Mouse (Mus musculus): ENCODE data around the gene Slc22a15. TPM values are rescaled to one million over a fixed set of nuclear protein-coding genes. Genes with fewer than 3 reads are reported as not detected.

Slc22a15 gene
- polyA plus RNA-seq, 1 experiment from 2014 or later: 4.3 TPM

DNA sequence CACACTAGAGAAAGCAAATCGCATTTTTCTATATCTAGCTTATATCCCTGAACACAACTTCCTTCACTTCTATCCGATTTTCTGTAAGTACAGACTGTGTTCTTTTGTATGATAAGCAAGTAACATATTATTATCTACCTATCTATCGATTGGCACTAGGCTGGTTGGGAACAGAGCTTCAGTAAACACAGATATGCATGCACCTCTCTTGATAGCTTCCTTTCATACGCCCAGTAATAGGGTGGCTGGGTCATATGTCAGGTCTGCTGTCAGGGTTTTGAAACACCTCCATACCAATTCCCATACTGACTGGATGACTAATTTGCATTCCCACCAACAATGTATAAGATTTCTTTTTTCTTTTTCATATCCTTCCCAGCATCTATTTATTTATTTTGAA, 16.2 kb upstream of the Slc22a15 start:
- Histone ChIP-seq H3K36me3 (no peaks in the 10 kb centered on the region), H3K27me3 (no peaks in the 10 kb centered on the region), H3K4me2 (no peak overlapping the region), H3K9ac (replicated peaks) (no peak overlapping the region), H3K4me3 (replicated peaks) (no peak overlapping the region), H3K4me1 (replicated peaks) (no peaks in the 10 kb centered on the region), H3K9me3 (0 out of 2 replicates have a peak, but pooled peaks cover 2% of the 10 kb centered on the region), H3K27ac (no peak overlapping the region)
- ATAC-seq (ENCODE audit: insufficient number of reproducible peaks, insufficient read depth, low FRiP score, low TSS enrichment, low read depth): no peak
- WGBS: 82% methylated on average over 4 of the region's 4 CpGs

DNA sequence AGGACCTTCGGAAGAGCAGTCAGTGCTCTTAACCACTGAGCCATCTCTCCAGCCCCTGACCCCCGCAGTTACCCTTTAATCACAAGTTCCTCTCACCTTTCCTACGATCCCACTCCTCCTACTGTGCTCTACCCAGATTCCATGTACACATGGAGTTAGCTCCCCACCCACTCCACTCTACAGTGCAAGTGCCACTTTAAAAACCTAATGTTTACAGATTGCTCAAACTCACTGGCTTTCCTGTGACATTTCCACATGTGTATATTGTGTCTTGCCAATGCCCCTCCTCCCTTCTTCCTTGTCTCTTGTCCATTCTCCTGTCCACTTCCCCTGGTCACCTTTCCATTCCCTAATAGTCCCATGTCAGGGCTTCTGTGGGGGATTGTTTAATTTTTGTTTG, 15.6 kb upstream of the Slc22a15 start:
- H3K27me3 ChIP-seq: no peaks in the 10 kb centered on the region
- 84% methylated on average over 3 of the region's 3 CpGs for WGBS
- no peak overlapping the region for H3K9ac ChIP-seq (replicated peaks)
- H3K4me2 ChIP-seq: no peak overlapping the region
- no peak overlapping the region for H3K4me3 ChIP-seq (replicated peaks)
- ATAC-seq (ENCODE audit: insufficient number of reproducible peaks, insufficient read depth, low FRiP score, low TSS enrichment, low read depth): no peak
- H3K4me1 ChIP-seq (replicated peaks): no peaks in the 10 kb centered on the region
- no peaks in the 10 kb centered on the region for H3K36me3 ChIP-seq
- H3K27ac ChIP-seq: no peak overlapping the region
- H3K9me3 ChIP-seq: 0 out of 2 replicates have a peak, but pooled peaks cover 2% of the 10 kb centered on the region

DNA sequence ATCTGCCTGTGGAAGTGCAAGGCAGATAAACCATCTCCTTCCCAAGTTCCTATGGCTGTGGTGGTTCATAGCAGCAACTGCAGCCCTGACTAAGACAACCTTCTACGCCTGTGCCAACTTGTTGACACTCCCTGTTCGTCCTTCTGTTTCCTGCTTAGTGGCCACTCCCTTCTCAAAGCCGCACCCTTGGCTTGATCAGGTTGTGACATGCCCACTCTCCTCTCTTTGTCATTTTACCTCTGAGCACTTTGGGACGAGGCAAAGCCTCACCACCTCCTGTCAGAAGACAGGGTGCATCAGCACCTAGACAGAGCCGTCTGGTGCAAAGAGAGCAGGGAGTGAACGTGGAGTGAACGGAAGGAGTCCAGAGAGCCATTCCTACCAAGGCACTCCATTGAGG, 14.9 kb upstream of the Slc22a15 start:
- H3K27ac ChIP-seq: no peak overlapping the region
- no peak overlapping the region for H3K4me2 ChIP-seq
- H3K9me3 ChIP-seq: 0 out of 2 replicates have a peak, but pooled peaks cover 2% of the 10 kb centered on the region
- no peak overlapping the region for H3K9ac ChIP-seq (replicated peaks)
- ATAC-seq (ENCODE audit: insufficient number of reproducible peaks, insufficient read depth, low FRiP score, low TSS enrichment, low read depth): no peak
- H3K4me3 ChIP-seq (replicated peaks): no peak overlapping the region
- 60% methylated on average over 7 of the region's 7 CpGs for WGBS
- H3K36me3 ChIP-seq: no peaks in the 10 kb centered on the region
- no peaks in the 10 kb centered on the region for H3K27me3 ChIP-seq
- H3K4me1 ChIP-seq (replicated peaks): no peaks in the 10 kb centered on the region

DNA sequence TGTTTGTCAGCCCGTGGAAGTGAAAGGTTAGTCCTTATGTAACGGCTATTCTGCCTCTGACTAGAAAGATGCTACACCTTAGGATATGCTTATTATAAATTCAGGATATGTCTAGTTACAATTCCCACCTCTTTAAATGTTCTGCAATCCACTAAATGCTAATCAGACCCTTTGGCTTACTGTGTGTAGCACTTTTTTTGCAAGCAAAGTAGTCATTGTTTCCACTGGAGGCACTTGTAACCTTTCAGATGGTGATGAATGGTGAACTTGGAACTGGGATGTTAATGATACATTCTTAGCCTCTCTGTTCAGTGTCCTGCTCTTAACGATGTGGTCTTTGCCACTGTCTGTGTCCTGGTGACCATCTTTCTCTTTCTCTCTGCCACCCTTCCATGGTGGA, 12.1 kb upstream of the Slc22a15 start:
- no peaks in the 10 kb centered on the region for H3K9me3 ChIP-seq
- H3K27ac ChIP-seq: no peak overlapping the region
- no peak overlapping the region for H3K9ac ChIP-seq (replicated peaks)
- H3K36me3 ChIP-seq: no peaks in the 10 kb centered on the region
- ATAC-seq (ENCODE audit: insufficient number of reproducible peaks, insufficient read depth, low FRiP score, low TSS enrichment, low read depth): no peak
- no peak overlapping the region for H3K4me2 ChIP-seq
- H3K4me1 ChIP-seq (replicated peaks): 0 out of 2 replicates have a peak, but pooled peaks cover 5% of the 10 kb centered on the region
- no peak overlapping the region for H3K4me3 ChIP-seq (replicated peaks)
- WGBS: 84% methylated on average over 3 of the region's 3 CpGs
- H3K27me3 ChIP-seq: no peaks in the 10 kb centered on the region

DNA sequence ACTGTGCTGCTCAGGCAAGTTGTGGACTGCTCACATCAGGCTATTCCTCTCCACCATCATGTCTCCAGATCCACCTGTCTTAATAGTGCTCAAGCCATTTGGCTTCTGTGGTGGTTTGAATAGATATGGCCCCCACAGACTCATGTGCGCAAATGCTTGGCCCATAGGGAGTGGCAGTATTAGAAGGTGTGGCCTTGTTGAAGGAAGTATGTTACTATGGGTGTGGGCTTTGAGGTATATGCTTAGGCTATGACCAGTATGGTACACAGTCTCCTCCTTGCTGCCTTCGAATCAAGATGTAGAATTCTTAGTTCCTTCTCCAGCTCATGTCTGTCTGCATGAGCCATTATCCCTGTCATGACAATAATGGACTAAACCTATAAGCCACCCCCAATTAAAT, 9.6 kb upstream of the Slc22a15 start:
- 90% methylated on average over 2 of the region's 2 CpGs for WGBS
- no peak for ATAC-seq (ENCODE audit: insufficient number of reproducible peaks, insufficient read depth, low FRiP score, low TSS enrichment, low read depth)
- Histone ChIP-seq H3K9ac (replicated peaks) (no peak overlapping the region), H3K36me3 (no peaks in the 10 kb centered on the region), H3K4me2 (no peak overlapping the region), H3K4me1 (replicated peaks) (peaks cover 15% of the 10 kb centered on the region), H3K27ac (no peak overlapping the region), H3K4me3 (replicated peaks) (no peak overlapping the region), H3K27me3 (no peaks in the 10 kb centered on the region), H3K9me3 (no peaks in the 10 kb centered on the region)

DNA sequence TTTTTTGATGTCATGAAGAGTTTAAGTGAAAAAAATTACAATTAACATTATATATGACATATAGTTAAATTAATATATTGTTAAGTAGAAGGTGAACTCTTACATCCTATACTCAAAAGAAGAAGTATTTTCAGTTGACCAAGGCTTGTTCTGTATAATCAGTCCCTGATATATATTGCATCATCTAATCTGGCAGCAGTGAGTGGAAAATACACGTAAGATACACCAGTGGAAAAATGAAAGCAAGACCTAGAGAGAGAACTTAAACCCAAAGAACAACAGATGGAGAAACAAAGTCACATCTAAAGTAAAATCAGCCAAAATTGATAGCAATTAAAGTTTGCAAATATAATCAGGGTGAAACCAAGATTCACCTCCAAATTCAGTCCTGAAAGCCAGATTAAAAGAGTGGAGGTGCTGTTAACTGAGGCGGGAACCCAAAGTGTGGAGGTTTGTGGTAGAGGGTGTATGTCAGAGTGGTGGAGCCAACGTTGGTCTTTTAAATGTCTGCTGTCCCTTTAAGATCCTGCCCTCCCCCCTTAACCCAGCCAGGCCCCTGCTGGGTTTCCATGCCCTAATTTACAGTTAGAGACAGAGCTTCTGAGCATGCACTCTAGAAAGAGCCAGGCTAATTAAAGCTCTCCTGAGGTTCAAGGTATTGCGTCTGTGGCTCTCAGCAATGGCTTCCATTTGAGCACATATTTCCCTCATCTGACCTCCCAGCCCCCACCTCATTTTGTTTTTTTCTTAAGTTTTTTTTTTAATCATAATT, 5.0 kb upstream of the Slc22a15 start:
- H3K9me3 ChIP-seq: no peaks in the 10 kb centered on the region
- no peaks in the 10 kb centered on the region for H3K36me3 ChIP-seq
- no peak overlapping the region for H3K4me2 ChIP-seq
- no peak overlapping the region for H3K27ac ChIP-seq
- no peak overlapping the region for H3K4me3 ChIP-seq (replicated peaks)
- 32% methylated on average over 4 of the region's 4 CpGs for WGBS
- H3K9ac ChIP-seq (replicated peaks): no peak overlapping the region
- no peaks in the 10 kb centered on the region for H3K27me3 ChIP-seq
- H3K4me1 ChIP-seq (replicated peaks): peaks cover 31% of the 10 kb centered on the region
- 0 out of 2 replicates have a peak, but pooled peaks have one; percentile 37 for ATAC-seq (ENCODE audit: insufficient number of reproducible peaks, insufficient read depth, low FRiP score, low TSS enrichment, low read depth)

DNA sequence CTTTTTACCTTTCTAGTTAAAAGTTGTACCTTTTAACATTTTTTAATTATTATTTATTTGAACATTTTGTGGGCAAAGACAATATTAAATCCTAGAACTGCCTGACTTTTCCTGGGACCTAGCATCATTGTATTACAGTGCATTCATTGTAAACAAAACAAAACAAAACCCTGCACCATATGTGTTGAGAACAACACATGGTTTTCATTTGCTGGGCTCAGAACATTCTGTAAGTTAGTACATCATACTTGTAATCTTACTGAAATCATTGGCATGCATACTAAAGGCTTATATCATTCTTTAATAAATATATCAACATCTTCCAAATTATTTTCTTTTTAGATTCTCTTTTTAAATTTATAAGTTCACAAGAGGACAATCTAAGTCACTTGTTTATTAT, 2.4 kb upstream of the Slc22a15 start:
- Histone ChIP-seq H3K4me3 (replicated peaks) (no peak overlapping the region), H3K27ac (no peak overlapping the region), H3K36me3 (no peaks in the 10 kb centered on the region), H3K9ac (replicated peaks) (no peak overlapping the region), H3K9me3 (no peaks in the 10 kb centered on the region), H3K4me1 (replicated peaks) (peaks cover 42% of the 10 kb centered on the region), H3K4me2 (no peak overlapping the region), H3K27me3 (no peaks in the 10 kb centered on the region)
- ATAC-seq (ENCODE audit: insufficient number of reproducible peaks, insufficient read depth, low FRiP score, low TSS enrichment, low read depth): no peak

DNA sequence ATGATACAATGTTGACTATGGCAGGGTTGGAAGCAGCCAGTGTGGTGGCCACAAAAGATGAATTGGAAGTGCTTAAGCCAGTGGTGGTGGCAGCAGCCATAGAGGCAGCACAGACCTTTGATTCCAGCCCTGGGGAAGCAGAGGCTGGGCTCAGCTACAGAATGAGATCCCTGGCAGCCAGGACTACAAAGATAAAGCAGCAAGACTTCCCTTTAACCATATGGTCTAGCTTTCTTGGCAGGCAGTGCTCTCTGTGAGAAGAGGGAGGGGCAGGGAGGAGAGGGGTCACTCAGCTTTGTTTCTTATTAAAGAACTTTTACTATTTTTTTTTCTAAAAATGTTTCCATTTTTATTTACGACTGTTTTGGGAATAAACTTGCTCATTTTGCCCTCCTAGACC, 1.4 kb upstream of the Slc22a15 start:
- Histone ChIP-seq H3K36me3 (peaks cover 5% of the 10 kb centered on the region; the same call in 1 of the 2 replicates), H3K9ac (replicated peaks) (no peak overlapping the region), H3K27me3 (no peaks in the 10 kb centered on the region), H3K4me3 (replicated peaks) (no peak overlapping the region), H3K9me3 (no peaks in the 10 kb centered on the region), H3K4me2 (no peak overlapping the region), H3K4me1 (replicated peaks) (peaks cover 42% of the 10 kb centered on the region), H3K27ac (peak overlapping the region; percentile 69)
- no peak for ATAC-seq (ENCODE audit: insufficient number of reproducible peaks, insufficient read depth, low FRiP score, low TSS enrichment, low read depth)
- 61% methylated on average over 1 of the region's 1 CpGs for WGBS

DNA sequence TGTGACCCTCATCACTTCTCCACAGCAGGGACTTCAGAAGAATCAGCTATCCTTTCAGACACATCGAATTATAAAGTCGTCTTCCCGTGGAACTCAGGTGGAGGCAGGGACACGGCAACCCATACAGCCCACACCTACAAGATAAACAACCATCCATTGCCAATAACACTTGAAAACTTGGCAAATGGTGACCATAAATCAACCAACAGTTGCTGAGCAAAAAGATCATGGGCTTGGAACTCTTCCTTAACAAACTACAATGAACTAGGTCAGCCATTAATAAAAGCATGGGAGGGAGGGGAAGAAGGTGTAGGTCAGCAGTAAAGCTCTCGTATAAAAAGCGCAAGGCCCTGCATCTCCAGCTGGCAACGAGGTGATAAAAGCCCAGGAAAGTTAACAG, 1.9 kb downstream of the Slc22a15 start:
- Histone ChIP-seq H3K27me3 (no peaks in the 10 kb centered on the region), H3K9ac (replicated peaks) (no peak overlapping the region), H3K9me3 (no peaks in the 10 kb centered on the region), H3K27ac (no peak overlapping the region), H3K4me3 (replicated peaks) (no peak overlapping the region), H3K4me1 (replicated peaks) (peaks cover 32% of the 10 kb centered on the region), H3K36me3 (peaks cover 5% of the 10 kb centered on the region; the same call in 1 of the 2 replicates), H3K4me2 (no peak overlapping the region)
- WGBS: 43% methylated on average over 7 of the region's 7 CpGs
- ATAC-seq (ENCODE audit: insufficient number of reproducible peaks, insufficient read depth, low FRiP score, low TSS enrichment, low read depth): no peak

DNA sequence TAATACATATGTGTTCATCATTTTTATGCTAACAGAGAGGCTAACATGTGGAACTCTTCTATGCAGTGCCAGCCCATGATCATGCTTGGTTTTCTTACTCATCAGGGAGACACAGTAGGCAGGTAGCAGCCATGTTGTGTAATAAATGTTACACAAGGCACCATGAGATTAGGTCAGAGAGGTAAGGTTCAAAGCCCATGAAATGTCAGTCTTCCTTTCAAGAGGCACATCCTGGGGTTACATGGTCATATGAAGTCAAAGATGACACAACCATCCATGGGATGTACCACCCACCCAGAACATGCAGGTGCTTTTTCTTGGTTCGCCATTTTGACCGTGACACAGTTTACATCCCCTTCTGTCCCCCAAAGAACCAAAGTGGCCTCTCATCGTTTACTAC, 5.7 kb downstream of the Slc22a15 start:
- WGBS: 94% methylated on average over 3 of the region's 3 CpGs
- Histone ChIP-seq H3K27me3 (no peaks in the 10 kb centered on the region), H3K9me3 (no peaks in the 10 kb centered on the region), H3K36me3 (peaks cover 19% of the 10 kb centered on the region; the same call in 1 of the 2 replicates), H3K27ac (no peak overlapping the region), H3K4me3 (replicated peaks) (no peak overlapping the region), H3K9ac (replicated peaks) (no peak overlapping the region), H3K4me1 (replicated peaks) (peaks cover 15% of the 10 kb centered on the region; the same call in 1 of the 2 replicates), H3K4me2 (no peak overlapping the region)
- no peak for ATAC-seq (ENCODE audit: insufficient number of reproducible peaks, insufficient read depth, low FRiP score, low TSS enrichment, low read depth)

DNA sequence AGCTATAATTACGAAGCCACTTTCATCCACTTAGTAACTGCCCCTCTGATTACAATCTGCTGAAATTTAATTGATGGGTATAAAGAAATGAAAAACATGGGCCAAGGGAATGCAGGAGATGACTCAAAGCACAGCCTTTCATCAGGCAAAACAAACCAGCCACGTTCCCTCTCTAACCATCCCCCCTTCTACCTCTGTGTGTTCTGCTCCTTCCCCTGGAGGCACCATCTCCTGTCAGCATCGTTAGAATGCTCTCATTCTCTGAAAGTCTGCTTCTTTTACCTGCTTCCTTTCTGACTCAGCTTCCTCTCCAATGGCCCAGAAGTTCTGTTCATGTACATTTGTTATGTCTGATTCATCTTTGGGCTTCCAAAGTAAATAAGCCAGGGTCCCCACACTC, 6.6 kb downstream of the Slc22a15 start:
- no peaks in the 10 kb centered on the region for H3K9me3 ChIP-seq
- peaks cover 7% of the 10 kb centered on the region; the same call in 1 of the 2 replicates for H3K4me1 ChIP-seq (replicated peaks)
- no peak overlapping the region for H3K9ac ChIP-seq (replicated peaks)
- no peaks in the 10 kb centered on the region for H3K27me3 ChIP-seq
- no peak overlapping the region for H3K27ac ChIP-seq
- H3K36me3 ChIP-seq: peaks cover 26% of the 10 kb centered on the region; the same call in 1 of the 2 replicates
- H3K4me2 ChIP-seq: no peak overlapping the region
- no peak for ATAC-seq (ENCODE audit: insufficient number of reproducible peaks, insufficient read depth, low FRiP score, low TSS enrichment, low read depth)
- H3K4me3 ChIP-seq (replicated peaks): no peak overlapping the region
- WGBS: 30% methylated on average over 3 of the region's 3 CpGs

DNA sequence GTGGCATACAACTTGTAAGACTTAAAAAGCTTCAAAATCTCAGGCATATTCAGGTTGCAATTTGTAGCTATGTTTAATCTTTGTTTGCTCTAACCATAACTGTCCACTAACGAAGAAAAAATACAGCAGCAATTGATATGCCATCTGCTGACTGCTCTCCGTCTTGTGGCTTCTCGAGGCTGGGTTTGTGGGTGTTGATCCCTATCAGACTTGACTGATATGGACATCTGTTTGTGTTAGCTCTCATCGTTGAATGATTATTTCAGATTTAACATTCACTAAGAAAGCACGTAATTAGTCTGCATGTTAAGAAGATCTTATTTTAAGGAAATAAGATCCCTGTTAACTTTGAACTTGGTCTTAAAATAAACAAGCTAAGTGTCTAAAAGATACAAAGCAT, 7.7 kb downstream of the Slc22a15 start:
- WGBS: 80% methylated on average over 5 of the region's 5 CpGs
- H3K36me3 ChIP-seq: peaks cover 25% of the 10 kb centered on the region; the same call in 1 of the 2 replicates
- H3K4me1 ChIP-seq (replicated peaks): no peaks in the 10 kb centered on the region
- no peaks in the 10 kb centered on the region for H3K9me3 ChIP-seq
- H3K27ac ChIP-seq: no peak overlapping the region
- no peaks in the 10 kb centered on the region for H3K27me3 ChIP-seq
- H3K9ac ChIP-seq (replicated peaks): no peak overlapping the region
- H3K4me3 ChIP-seq (replicated peaks): no peak overlapping the region
- no peak overlapping the region for H3K4me2 ChIP-seq
- ATAC-seq (ENCODE audit: insufficient number of reproducible peaks, insufficient read depth, low FRiP score, low TSS enrichment, low read depth): no peak
